Mouse (Mus musculus) thymus, adult 2 months (tissue): ENCODE data around the gene Cobl. TPM values are rescaled to one million over a fixed set of nuclear protein-coding genes. Genes with fewer than 3 reads are reported as not detected.

Source experiments
- DNase-seq: peaks from one replicate; pipeline ENCODE4 v3.0.0; 2021
- H3K27ac ChIP-seq: fragments of 200-500 bp; 2 replicates; pipeline ENCODE4 v1.5.1; 2012; ENCODE audit warnings: low read length, control low read depth; ENCODE audit not compliant: control insufficient read depth, insufficient read depth
- H3K27me3 ChIP-seq: fragments of 200-500 bp; 2 replicates; pipeline ENCODE4 v1.6.1; 2012; ENCODE audit warnings: mild to moderate bottlenecking, low read length, moderate library complexity, mixed read lengths; ENCODE audit not compliant: control insufficient read depth, insufficient read depth
- H3K36me3 ChIP-seq: fragments of 200-500 bp; 2 replicates; pipeline ENCODE4 v1.6.1; 2012; ENCODE audit warnings: mild to moderate bottlenecking, low read length, moderate library complexity; ENCODE audit not compliant: control insufficient read depth, insufficient read depth
- H3K4me1 ChIP-seq: fragments of 200-500 bp; replicated peaks from 2 replicates; pipeline ENCODE4 v1.6.1; 2012; ENCODE audit warnings: low read length; ENCODE audit not compliant: control insufficient read depth, insufficient read depth
- H3K4me3 ChIP-seq: fragments of 200-500 bp; 2 replicates; pipeline ENCODE4 v1.5.1; 2012; ENCODE audit warnings: mild to moderate bottlenecking, low read length, control low read depth, moderate library complexity; ENCODE audit not compliant: control insufficient read depth, insufficient read depth
- CTCF ChIP-seq: fragments of 200-500 bp; IDR thresholded peaks from 2 replicates; pipeline ENCODE4 v1.5.1; 2012; ENCODE audit warnings: mild to moderate bottlenecking, control low read depth, low read length, moderate library complexity, borderline replicate concordance; ENCODE audit not compliant: control insufficient read depth, poor library complexity, insufficient read depth; ENCODE audit errors: extremely low read depth
- POLR2A ChIP-seq: fragments of 200-500 bp; IDR thresholded peaks from 2 replicates; pipeline ENCODE4 v1.6.1; 2012; ENCODE audit warnings: mild to moderate bottlenecking, low read length, control low read depth, moderate library complexity; ENCODE audit not compliant: control insufficient read depth, poor library complexity, insufficient read depth; ENCODE audit errors: extremely low read depth
- WGBS: fragments of 180-500 bp; shearing (Covaris S2); methylation state at CpG from one replicate; pipeline ENCODE4 v1.1.7; 2018; 5-methylcytosine and 5-hydroxymethylcytosine counted together
- polyA plus RNA-seq: library from polyadenylated mRNA; depleted of rRNA; stranded (reverse); fragments of >200 nt; gene quantifications from 2 replicates; pipeline ENCODE4 v1.2.3, GENCODE M21; 2012

Gene Cobl
- polyA plus RNA-seq, 1 experiment = 3.6 TPM

DNA sequence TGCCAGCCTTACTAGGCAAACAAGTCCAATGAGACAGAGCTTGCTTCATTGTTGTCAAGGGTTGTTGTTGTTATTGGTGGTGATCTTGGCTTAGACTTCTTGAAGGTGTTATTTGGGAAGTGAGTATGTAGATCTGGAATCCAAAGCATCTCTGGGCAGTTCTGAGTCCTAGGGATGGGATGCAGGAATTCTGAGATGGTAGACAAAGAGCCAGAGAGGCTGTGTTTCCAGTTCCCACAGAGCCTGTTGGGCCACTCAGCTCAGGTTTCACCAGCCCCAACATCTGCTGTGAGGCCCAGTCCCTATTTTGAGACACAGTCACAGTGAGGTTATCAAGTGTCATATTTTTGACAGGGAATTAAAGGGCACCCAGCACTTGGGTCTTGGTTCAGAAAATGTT is 68.6 kb downstream of the Cobl start:
- no peak overlapping the region for H3K4me3 ChIP-seq
- H3K4me1 ChIP-seq = no peaks in the 10 kb centered on the region
- TF ChIP-seq CTCF (no peak), POLR2A (no peak)
- DNase-seq = no peak
- no peaks in the 10 kb centered on the region for H3K27me3 ChIP-seq
- no peaks in the 10 kb centered on the region for H3K36me3 ChIP-seq
- H3K27ac ChIP-seq = no peak overlapping the region

DNA sequence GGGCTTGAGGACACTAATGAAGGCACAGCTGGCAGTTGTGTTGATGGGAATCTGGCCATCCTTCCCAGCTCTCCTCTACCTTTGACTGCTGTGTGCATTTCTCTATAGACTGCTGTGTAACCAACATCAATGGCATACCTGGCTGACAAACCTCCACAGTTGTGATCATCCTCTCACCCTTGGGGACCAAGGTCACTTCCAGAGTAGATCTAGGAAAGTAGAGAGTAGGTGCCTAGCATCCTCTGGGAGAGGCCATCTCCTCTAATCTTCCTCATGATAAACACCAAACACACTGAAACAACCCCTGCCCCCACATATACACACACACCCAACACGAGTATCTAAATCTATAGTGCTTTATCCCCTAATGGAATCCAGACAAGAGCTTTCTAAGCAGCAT is 70.1 kb downstream of the Cobl start:
- no peak for DNase-seq
- no peaks in the 10 kb centered on the region for H3K4me1 ChIP-seq
- no peaks in the 10 kb centered on the region for H3K27me3 ChIP-seq
- TF ChIP-seq POLR2A = no peak
- TF ChIP-seq CTCF = no peak
- WGBS = 62% methylated on average over 1 of the region's 1 CpGs
- no peaks in the 10 kb centered on the region for H3K36me3 ChIP-seq
- H3K27ac ChIP-seq = no peak overlapping the region
- H3K4me3 ChIP-seq = no peak overlapping the region

DNA sequence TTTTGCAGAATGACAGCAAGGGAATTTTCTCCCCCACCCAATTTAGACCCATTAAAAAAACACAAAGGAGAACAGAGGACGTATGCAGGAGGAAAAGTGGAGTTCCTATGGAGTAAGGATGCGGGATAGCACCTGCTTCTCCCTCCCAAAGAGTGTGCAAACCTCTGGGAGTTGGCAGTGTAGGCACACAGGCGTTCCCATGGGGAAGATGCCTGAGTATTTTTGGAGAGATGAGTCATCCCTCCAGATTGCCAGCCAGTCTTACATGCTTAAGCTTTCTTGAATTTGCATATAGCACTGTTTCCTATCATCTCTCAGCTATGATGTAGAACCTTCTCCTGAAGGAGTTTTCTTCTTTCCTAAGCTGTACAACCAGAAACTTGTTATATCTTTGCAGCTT is 70.6 kb downstream of the Cobl start:
- no peaks in the 10 kb centered on the region for H3K36me3 ChIP-seq
- H3K4me1 ChIP-seq = no peaks in the 10 kb centered on the region
- 72% methylated on average over 3 of the region's 3 CpGs for WGBS
- TF ChIP-seq POLR2A = no peak
- no peak for TF ChIP-seq CTCF
- no peak overlapping the region for H3K4me3 ChIP-seq
- no peak overlapping the region for H3K27ac ChIP-seq
- H3K27me3 ChIP-seq = no peaks in the 10 kb centered on the region
- DNase-seq = no peak

DNA sequence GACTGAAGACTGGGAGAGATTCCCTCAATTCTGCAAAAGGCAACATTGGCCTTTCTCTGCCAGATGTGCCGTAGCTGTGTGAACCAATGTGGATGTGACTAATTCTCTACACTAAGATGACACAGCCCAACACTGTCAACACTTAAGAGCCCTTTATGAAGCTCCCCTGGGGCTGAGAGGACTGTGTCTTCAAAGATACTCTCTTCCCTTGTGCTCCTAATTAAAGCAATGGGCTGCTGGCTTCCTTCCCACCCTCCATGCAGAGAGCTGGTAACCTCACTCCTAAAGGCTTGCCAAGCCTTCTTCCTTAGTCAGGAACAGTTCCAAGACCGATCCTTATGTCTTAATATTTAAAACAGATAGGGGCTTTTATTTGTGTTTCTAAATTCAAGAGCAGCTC is 79.9 kb downstream of the Cobl start:
- WGBS = 95% methylated on average over 2 of the region's 2 CpGs
- Histone ChIP-seq H3K4me1 (no peaks in the 10 kb centered on the region), H3K4me3 (no peak overlapping the region), H3K27me3 (no peaks in the 10 kb centered on the region), H3K36me3 (no peaks in the 10 kb centered on the region), H3K27ac (no peak overlapping the region)
- no peak for DNase-seq
- TF ChIP-seq POLR2A = no peak
- TF ChIP-seq CTCF = no peak

DNA sequence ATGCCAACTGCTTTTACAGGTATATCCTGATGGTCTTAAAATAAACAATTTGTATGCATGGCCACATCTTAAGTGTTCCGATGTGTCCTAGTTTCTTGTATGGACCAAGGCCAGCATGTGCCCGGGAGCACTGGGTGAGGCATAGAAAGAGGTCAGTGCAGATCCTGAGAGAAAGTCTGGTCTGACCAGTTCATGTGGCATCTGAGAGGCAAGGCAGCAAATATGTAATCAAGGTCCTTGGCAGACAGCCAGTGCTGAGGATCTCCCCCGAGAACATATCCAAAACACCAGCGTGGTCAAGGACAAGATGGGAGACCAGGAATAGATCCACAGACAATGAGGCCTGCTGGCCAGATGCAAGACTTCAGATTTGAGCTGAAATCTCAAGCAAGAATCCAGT is 81.8 kb downstream of the Cobl start:
- Histone ChIP-seq H3K27ac (no peak overlapping the region), H3K27me3 (no peaks in the 10 kb centered on the region), H3K36me3 (no peaks in the 10 kb centered on the region), H3K4me1 (no peaks in the 10 kb centered on the region), H3K4me3 (no peak overlapping the region)
- TF ChIP-seq CTCF (no peak), POLR2A (no peak)
- no peak for DNase-seq
- WGBS = 89% methylated on average over 4 of the region's 4 CpGs

DNA sequence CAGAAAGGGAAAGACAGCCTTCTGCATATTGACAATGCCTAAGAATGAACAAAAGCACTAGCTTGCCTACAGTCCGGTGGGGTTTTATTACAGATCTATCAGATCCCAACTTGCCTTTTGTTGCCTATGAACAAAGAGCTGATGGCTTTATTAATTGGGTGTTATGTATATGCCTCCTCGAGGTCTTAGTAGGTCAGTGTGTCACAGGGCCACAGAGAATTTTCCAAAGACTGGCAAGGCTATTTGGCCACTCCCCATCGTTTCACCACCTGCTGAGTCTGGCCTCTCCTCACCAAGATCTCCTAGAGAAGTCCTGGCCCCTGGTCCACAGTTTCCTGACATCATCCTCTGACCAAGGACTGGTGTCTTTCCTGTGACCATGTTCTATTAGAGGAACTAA is 83.7 kb downstream of the Cobl start:
- H3K27me3 ChIP-seq = no peaks in the 10 kb centered on the region
- TF ChIP-seq POLR2A (no peak), CTCF (no peak)
- DNase-seq = no peak
- no peak overlapping the region for H3K27ac ChIP-seq
- no peaks in the 10 kb centered on the region for H3K4me1 ChIP-seq
- H3K4me3 ChIP-seq = no peak overlapping the region
- H3K36me3 ChIP-seq = no peaks in the 10 kb centered on the region
- WGBS = 74% methylated on average over 3 of the region's 3 CpGs

DNA sequence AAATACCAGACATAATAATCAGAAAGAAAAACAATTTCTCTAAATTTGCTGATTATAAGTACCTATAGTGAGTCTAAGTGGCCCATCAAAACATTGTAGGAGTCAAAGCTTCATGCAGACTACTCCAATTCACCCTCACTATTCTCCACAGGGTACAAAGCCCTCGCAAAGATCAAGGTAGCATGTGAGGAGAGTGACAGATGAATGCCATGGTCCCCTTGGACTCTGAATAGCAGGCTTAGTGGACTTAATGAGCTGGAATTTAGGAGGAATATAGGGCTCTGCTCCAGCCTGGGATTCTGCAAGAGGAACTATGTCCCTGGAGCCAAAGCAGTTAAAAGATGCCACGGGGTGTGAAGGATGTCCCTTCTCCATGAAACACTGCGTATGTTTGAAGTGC is 88.1 kb downstream of the Cobl start:
- Histone ChIP-seq H3K27me3 (no peaks in the 10 kb centered on the region), H3K4me1 (no peaks in the 10 kb centered on the region), H3K36me3 (no peaks in the 10 kb centered on the region), H3K4me3 (no peak overlapping the region), H3K27ac (no peak overlapping the region)
- DNase-seq = no peak
- no peak for TF ChIP-seq CTCF
- TF ChIP-seq POLR2A = no peak
- 90% methylated on average over 3 of the region's 3 CpGs for WGBS
